Mouse (Mus musculus): ENCODE results near the gene Dnase1.

GRCm38 (mm10) chr16:4031441-4032274 is 5.1 kb upstream of the Dnase1 start:
- TF ChIP-seq NANOG (IDR thresholded peaks at IDR 0.05; ENCODE audit: borderline replicate concordance, low read length): peak; percentile 97
- TF ChIP-seq CTCF (conservative IDR thresholded peaks at IDR 0.05; ENCODE audit: low read length): no peak
